Mouse (Mus musculus) lung, postnatal 25 days (tissue): ENCODE measurements around the gene Dgkg.
A peak's percentile ranks its signal among the peaks of the same experiment; 100 is the strongest.

Source experiments
- DNase-seq: peaks from one replicate; pipeline ENCODE4 v3.0.0; 2022; ENCODE audit warnings: low spot score

Gene Dgkg

DNA sequence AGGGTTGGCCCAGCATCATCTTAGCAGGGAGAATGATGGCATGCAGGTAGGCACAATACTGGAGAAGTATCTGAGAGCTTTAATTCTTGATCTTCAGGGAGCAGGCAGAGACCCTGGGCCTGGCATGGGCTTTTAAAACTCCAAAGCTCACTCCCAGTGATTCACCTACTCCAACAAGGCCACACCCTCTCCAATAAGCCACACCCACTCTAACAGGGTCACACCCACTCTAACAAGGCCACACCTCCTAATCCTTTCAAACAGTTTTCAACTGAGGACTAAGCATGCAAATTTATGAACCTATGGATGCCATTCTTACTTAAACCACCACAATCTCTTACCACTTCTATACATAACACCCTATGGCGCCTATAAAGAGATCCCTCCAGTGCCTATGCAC, 11.8 kb downstream of the Dgkg start:
- DNase-seq = no peak

GRCm38 (mm10) chr16:22643460-22643859, 13.6 kb downstream of the Dgkg start:
- DNase-seq = no peak

DNA sequence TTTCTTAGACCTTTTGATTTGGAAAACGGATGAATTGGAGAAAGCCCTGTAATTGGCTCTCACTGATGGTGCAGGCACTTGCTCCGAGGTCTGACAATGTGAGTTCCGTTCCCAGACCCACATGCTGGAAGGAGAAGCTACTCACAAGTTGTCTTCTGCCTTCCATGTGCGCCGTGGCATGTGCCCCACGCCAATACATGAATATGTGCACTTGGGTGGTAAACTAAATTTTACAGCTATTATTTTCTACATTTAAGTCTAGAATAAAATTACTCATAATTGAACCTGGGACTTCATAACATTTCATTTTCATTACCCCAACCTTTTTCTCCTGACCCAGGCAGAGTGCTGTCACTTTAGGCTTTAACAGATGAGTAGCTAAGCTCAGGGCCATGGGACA, 14.1 kb downstream of the Dgkg start:
- no peak for DNase-seq

- no peak for DNase-seq
These were observed 15.0 kb downstream of the Dgkg start for GRCm38 (mm10) chr16:22642054-22642453.

DNA sequence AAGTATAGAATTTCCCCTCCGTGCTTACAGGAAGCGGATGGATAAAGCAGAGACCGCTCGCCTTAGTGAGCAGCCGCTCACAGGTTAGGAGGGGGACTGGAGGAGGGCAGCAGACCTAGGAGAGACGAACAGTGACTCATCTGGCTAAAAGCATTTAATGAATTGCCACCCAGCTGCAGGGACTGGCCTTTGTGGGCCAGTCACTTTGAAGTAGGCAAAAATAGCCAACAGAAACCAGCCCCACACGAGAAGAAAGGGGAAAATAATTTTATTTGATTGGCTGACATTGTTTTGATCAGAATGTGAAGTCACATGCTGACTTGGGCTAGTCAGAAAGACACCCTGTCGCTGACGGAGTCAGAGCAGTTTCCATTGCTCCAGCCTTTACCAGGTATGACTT, 15.4 kb downstream of the Dgkg start:
- DNase-seq = no peak

- DNase-seq = no peak
These were observed 19.7 kb downstream of the Dgkg start for GRCm38 (mm10) chr16:22637311-22637710.

GRCm38 (mm10) chr16:22635706-22636105, 21.3 kb downstream of the Dgkg start:
- DNase-seq = no peak

DNA sequence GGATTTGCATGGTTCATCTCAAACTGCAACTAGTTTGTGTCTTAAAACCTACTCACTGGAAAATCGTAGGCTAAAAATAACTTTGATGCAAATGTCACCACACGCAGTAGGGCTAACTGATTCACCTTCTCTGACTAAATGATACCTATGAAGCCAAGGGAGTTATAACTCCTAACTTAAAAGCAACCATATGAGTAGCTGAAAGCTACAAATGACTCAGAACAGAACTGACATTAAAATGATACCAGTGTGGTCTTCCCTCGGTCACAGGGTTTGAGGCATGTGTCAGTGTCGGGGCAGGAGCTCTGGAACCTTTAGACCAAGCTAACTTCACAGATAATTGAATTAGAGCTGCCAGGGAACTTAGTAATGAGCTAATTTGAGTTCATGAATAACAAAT, 24.0 kb downstream of the Dgkg start:
- no peak for DNase-seq

GRCm38 (mm10) chr16:22630351-22630750, 26.7 kb downstream of the Dgkg start:
- no peak for DNase-seq

GRCm38 (mm10) chr16:22629900-22630299, 27.1 kb downstream of the Dgkg start:
- no peak for DNase-seq

DNA sequence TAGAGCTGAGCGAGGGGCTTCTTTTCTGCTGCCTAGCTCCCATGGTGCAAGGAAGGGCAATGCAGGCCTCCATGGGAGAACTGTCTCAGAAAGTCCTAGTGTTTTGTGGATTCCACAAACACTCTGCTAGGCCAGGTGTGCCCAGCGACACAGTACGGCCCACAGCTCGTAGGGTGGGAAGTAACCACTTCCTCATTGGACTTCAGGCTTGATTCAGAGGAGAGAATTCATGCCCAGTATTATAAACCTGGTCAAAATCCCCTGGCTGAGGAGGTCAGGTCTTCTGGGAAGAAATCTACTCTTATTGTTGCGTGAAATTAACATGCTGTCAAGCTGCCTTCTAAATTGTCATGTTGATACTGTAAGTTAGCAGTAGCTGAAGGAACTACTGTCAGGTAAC, 31.0 kb downstream of the Dgkg start:
- no peak for DNase-seq

DNA sequence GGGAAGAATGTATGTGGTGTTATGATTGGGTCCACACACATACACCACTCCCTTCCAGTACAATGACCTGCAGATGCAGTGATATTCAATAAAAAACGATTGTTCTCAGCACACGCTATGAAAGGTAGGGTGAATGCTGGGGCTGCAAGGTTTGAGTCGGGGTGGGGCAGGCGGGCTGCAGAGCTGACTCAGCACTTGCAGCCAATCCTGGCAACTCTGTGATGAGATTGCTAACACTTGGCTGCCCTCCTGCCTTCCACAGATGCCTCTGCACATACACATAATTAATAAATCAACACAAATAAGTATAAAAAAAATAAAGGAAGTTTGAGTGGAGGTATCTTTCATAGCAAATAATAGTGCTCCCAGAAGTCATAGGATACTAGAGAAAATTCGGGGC, 31.6 kb downstream of the Dgkg start:
- DNase-seq = no peak

DNA sequence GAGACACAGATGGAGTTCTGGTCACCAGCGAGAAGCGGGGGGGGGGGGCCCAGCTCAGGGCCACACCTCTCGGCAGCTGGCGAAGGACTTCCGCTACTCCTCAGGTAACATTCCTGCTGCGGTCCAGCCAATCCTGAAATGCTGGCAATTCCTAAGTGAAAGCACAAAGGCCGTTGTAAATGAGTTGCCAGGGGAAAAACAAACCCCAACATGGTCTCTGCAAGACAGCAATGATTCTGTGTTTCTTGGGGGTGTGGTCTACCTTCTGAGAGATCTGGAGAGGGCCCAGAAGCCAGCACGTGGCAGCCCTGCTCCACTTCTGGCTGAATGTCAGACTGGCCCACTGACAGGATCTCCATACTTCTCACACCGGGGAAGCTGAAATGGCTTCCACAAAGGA, 34.7 kb downstream of the Dgkg start:
- peak; percentile 9 for DNase-seq

DNA sequence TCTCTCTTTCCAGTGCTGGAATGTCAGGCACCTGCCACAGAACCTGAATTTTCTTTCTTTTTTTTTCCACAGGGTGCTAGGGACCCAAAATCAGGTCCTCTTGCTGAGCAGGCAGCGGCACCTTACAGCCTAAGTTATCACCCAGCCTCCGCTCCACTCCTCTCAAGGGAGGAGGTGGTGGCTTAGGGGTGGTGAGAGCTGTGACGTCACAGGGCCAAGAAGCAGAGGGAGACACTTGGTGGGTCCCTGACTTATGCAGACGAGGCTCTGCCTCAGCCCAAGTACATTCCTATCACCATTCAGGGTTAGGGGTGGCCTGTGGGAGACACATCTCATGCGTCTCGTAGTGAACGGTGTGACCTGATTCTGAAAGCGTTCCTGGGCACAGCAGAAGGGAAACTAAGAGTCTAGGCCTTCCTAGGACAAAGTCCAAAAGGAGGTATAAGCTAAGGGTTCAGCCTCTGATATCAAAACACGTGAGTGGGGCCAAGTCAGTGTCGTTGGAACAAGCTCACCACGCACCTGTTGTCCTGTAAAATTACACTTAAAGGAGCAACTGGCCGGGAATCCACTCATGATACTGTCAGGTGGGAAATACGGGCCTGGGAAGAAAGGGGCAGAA, 35.6 kb downstream of the Dgkg start:
- no peak for DNase-seq

GRCm38 (mm10) chr16:22618424-22619056, 38.5 kb downstream of the Dgkg start:
- DNase-seq = no peak

GRCm38 (mm10) chr16:22615805-22616204, 41.2 kb downstream of the Dgkg start:
- DNase-seq = no peak

DNA sequence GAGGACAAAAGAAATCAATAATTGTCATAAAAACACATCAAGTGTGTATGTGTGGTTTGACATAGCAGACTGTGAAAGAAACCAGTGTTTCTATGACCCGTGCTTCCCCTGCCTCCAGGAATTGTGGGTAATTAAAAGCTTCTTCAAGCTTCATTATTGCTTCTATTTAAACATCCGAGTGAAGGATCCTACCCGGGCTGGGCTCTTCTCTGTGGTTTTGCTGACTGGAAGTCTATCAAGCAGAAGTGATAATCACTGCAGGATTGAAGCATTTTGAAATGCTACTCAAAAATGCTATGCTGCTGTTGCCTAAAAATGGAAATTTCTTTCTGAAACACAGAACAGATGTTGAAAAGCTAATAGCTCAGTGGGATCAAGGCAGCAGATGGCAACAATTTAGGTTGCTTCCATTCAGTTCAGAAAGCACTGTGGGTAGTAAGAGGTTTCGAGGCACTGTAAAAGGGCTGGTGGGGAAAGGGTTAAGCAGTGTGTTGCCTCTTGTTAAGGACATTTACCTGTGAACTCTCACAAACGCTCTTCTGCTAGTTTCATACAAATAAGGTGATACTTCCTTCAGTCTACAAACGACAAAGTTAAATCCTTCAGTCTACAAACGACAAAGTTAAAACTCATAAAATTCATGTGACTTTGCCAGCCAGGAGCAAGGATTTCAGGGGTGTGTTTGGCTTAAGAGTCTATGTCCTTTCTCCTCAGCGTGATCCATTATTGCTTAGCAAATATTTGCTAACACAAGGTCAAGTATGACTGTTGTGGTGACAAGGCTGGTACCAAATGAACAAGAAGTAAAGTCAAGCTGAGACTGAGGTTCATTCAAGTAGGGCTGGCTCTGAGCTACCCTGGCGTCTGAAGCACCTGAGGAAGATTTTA, 43.6 kb downstream of the Dgkg start:
- DNase-seq = peak; percentile 59

- DNase-seq = no peak
These were observed 49.0 kb downstream of the Dgkg start for GRCm38 (mm10) chr16:22608046-22608445.

GRCm38 (mm10) chr16:22606989-22607388, 50.0 kb downstream of the Dgkg start:
- no peak for DNase-seq

GRCm38 (mm10) chr16:22602399-22602798, 54.6 kb downstream of the Dgkg start:
- no peak for DNase-seq

GRCm38 (mm10) chr16:22601756-22602155, 55.3 kb downstream of the Dgkg start:
- DNase-seq = no peak

DNA sequence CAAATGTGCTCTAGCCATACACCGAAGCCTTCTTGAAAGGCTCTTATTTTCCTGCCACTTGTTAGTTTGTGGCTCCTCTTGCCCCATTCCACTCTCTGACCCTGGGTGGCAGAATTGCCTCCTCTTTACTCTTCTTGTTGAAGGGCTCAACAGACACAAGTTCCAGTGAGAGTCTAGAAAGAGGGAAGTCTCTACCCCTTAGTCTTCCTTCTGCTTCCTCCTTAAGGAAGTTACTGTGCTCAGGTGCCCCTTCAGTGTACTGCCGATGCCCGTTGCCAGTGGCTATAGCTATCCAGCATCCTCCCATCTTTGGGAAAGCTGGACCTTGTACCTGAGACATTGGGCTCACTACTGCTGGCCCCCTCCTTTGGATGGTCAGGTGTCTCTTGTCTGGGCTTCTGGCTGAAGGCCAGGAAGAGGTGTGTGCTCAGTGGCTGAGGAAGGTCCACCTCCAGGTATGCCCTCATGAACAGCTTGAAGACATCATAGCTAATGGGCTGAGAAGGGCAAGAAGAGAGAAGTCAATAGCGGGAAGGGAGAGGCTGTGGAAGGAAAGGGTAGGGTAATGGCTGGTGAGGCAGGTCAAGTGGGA, 56.8 kb downstream of the Dgkg start:
- DNase-seq = no peak

- no peak for DNase-seq
These were observed 58.3 kb downstream of the Dgkg start for GRCm38 (mm10) chr16:22598741-22599140.
